Mouse (Mus musculus) cortical plate, adult 2 months (tissue): ENCODE data around the gene Ccdc115. TPM values are rescaled to one million over a fixed set of nuclear protein-coding genes. Genes with fewer than 3 reads are reported as not detected.

Source experiments
- H3K27ac ChIP-seq: fragments of 200-500 bp; 2 replicates; pipeline ENCODE4 v1.5.1; 2012; ENCODE audit warnings: low read length, control low read depth, inconsistent platforms; ENCODE audit not compliant: insufficient read depth
- H3K4me1 ChIP-seq: fragments of 200-500 bp; 2 replicates; pipeline ENCODE4 v1.6.1; 2011; ENCODE audit warnings: low read length; ENCODE audit not compliant: control insufficient read depth, insufficient read depth
- H3K4me3 ChIP-seq: fragments of 200-500 bp; 2 replicates; pipeline ENCODE4 v1.5.1; 2011; ENCODE audit warnings: mild to moderate bottlenecking, low read length, control low read depth; ENCODE audit not compliant: insufficient read depth
- CTCF ChIP-seq: fragments of 200-500 bp; IDR thresholded peaks from 2 replicates; pipeline ENCODE4 v1.5.1; 2011; ENCODE audit warnings: mild to moderate bottlenecking, control low read depth, low read length; ENCODE audit not compliant: insufficient read depth; ENCODE audit errors: extremely low read depth
- POLR2A ChIP-seq: fragments of 200-500 bp; IDR thresholded peaks from 2 replicates; pipeline ENCODE4 v1.6.1; 2011; ENCODE audit warnings: mild to moderate bottlenecking, low read length, control low read depth; ENCODE audit not compliant: insufficient read depth; ENCODE audit errors: extremely low read depth
- polyA plus RNA-seq: library from polyadenylated mRNA; depleted of rRNA; stranded (reverse); fragments of >200 nt; gene quantifications from 2 replicates; pipeline ENCODE4 v1.2.3, GENCODE M21; 2012; rRNA removed

Gene Ccdc115
- 29.5 and 30.3 TPM in 2 replicates for polyA plus RNA-seq

DNA sequence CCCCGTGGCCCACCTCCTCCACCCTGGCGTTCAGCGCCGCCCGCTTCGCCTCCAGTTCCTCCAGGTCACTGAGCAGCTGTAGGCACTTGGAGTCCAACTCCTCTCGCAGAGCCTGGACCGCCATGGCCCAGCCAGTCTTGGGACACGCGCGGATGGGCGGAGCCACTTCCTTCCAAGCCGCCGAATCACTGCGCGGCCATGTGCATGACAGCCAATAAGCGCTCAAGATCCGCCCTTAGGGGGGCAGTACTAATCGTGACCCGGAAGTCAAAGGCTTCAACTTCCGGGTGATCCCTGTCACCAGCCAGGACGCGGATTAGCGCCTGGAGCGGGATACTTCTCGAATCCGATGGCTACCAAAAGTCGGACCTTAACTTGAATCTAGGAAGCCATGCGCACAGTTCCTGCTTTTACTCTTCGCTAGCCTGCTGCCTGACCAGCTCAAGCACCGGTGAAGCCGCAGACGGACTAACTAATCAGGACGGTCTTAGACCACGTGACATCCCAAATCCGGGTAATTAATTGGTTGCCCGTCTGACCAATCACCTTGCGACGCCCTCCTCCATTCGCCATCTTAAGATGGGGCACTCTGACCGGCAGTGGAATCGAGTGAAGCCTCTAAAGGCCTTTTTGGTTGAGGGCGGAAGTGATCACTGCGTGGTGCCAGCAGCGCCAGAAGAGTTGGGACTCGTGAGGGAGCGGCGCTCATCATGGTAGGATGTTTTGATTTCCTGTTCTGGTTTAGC lies at the start of gene Ccdc115, which contains the start of gene Imp4:
Ccdc115 (minus strand) TSS at position 458 of the 746 bp plus-strand sequence.
Imp4 (plus strand) TSS at position 637 of the 746 bp plus-strand sequence.
- peak; percentile 78; the same call in 1 of the 2 replicates for TF ChIP-seq POLR2A
- TF ChIP-seq CTCF, result no peak
- peak within 1 kb of the TSS; percentile 58 for H3K4me3 ChIP-seq
- H3K27ac ChIP-seq, result peak within 1 kb of the TSS; percentile 41
- H3K4me1 ChIP-seq, result no peaks in the 10 kb centered on the region

DNA sequence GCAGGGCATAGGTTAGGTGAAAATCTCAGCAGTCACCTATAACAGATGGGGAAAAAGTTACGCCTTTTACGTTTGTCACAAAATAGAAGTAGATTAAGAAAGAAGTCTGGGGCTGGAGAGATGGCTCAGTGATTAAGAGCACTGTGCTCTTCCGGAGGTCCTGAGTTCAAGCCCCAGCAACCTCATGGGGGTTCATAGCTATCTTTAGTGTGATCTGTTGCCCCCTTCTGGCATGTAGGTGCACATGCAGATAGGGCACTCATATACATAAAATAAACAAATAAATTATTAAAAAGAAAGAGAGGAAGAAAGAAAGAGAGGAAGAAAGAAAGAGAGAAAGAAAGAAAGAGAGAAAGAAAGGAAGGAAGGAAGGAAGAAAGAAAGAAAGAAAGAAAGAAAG lies 47.9 kb upstream of the Ccdc115 start:
- Histone ChIP-seq H3K27ac (no peak overlapping the region), H3K4me3 (no peak overlapping the region), H3K4me1 (no peaks in the 10 kb centered on the region)
- TF ChIP-seq POLR2A (no peak), CTCF (no peak)

GRCm38 (mm10) chr1:34485461-34486188 lies 46.2 kb upstream of the Ccdc115 start:
- Histone ChIP-seq H3K4me3 (0 out of 2 replicates have a peak overlapping the region, but pooled peaks have one; percentile 16), H3K4me1 (no peaks in the 10 kb centered on the region), H3K27ac (no peak overlapping the region)
- TF ChIP-seq CTCF (peak; percentile 73), POLR2A (no peak)

- Histone ChIP-seq H3K27ac (no peak overlapping the region), H3K4me3 (no peak overlapping the region), H3K4me1 (no peaks in the 10 kb centered on the region)
- TF ChIP-seq CTCF (no peak), POLR2A (no peak)
Measured at GRCm38 (mm10) chr1:34484470-34484869, 45.0 kb upstream of the Ccdc115 start.

GRCm38 (mm10) chr1:34481920-34482669 lies 42.6 kb upstream of the Ccdc115 start:
- no peaks in the 10 kb centered on the region for H3K4me1 ChIP-seq
- no peak overlapping the region for H3K27ac ChIP-seq
- TF ChIP-seq POLR2A (no peak), CTCF (no peak)
- H3K4me3 ChIP-seq, result no peak overlapping the region

GRCm38 (mm10) chr1:34480801-34481200 lies 41.3 kb upstream of the Ccdc115 start:
- no peak overlapping the region for H3K27ac ChIP-seq
- no peak overlapping the region for H3K4me3 ChIP-seq
- no peak for TF ChIP-seq POLR2A
- no peak for TF ChIP-seq CTCF
- no peaks in the 10 kb centered on the region for H3K4me1 ChIP-seq

DNA sequence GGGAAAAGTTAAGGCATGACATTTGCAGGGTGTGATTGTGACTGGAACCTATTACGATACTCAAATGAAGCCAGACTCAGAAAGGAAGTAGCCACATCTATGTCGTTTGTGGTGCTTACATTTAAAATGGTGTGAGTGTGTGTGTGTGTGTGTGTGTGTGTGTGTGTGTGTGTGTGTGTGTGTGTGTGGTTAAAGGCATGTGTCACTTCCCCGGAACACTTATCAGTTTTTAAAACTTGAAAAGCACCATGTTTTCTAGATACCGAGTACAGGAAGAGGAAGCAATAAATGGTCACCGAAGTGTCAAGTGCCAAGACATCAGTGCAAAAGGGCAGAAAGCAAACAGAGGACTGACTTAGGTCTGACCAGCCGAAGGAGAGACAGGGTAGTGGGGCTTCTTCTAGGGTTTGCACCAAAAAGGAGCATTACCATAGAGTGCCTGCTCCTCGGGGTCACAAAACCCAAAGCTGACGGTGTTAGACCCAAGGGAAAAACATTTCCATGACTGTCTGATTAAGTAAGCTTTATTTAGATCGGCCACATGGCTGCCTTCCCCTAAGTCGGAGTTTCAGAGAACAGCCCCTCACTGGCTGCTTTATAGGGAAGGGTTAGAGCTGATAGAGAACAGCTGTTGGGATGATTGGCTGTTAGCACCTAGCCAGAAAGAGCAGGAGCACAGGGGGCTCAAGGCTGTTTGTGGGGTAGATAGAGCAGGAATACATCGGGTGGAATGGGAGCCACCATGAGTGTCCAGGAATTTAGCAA lies 39.6 kb upstream of the Ccdc115 start:
- H3K4me3 ChIP-seq, result no peak overlapping the region
- TF ChIP-seq POLR2A, result no peak
- no peak for TF ChIP-seq CTCF
- no peaks in the 10 kb centered on the region for H3K4me1 ChIP-seq
- no peak overlapping the region for H3K27ac ChIP-seq

DNA sequence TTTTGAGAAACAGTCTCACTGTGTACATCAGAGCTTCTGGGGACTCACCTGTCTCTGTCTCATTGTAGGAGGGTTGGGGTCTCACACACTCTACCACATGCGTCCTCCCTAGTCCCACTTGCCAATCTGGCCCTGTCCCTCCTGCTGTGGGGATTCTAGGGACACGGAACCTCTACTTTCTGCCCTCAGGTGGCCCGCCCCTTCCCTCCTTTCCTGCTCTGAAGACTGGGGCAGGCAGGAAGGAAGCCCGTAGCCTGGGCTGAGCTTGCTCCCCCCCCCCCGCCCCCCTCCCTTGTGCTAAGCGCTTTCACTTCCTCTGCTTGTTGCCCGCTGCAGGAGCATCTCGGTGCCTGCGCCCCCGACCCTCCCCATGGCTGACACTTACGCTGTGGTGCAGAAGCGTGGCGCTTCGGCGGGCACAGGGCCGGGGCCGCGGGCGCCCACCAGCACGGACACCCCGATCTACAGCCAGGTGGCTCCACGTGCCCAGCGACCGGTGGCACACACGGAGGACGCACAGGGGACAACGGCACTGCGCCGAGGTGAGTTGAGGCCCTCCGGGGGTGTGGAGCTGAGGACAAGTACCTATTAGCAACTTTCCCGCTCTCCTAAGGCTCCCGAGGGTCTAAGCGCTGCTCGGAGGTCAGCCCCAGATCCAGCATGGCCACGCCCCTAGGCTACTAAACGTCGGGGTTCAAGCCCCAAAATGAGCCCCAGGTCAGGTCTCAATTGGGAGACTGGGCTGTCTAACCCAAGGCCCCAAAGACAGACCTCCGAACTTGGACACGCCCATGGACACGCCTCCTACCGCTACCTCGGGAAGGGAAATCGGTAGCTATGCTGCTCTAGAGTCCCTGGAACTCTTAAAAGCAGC lies 33.2 kb upstream of the Ccdc115 start:
- Histone ChIP-seq H3K4me1 (no peaks in the 10 kb centered on the region), H3K4me3 (peak overlapping the region; percentile 34), H3K27ac (no peak overlapping the region)
- TF ChIP-seq CTCF (no peak), POLR2A (no peak)
